Mouse (Mus musculus) ES-Bruce4 (cell line): ENCODE data around the gene Psmg1.

Source experiments
- CTCF ChIP-seq: IDR thresholded peaks from one replicate; pipeline ENCODE4 v1.8.1; 2011; ENCODE audit warnings: low read depth, low read length
- EP300 ChIP-seq: IDR thresholded peaks from 2 replicates; pipeline ENCODE4 v1.6.1; 2011; ENCODE audit warnings: low read depth, low read length; ENCODE audit not compliant: insufficient read depth
- POLR2A ChIP-seq: IDR thresholded peaks from one replicate; pipeline ENCODE4 v1.8.1; 2011; ENCODE audit warnings: low read length; ENCODE audit not compliant: insufficient read depth

GRCm38 (mm10) chr16:95964427-95965023 lies 26.2 kb downstream of the Psmg1 start:
- TF ChIP-seq POLR2A, result no peak
- TF ChIP-seq CTCF, result peak; percentile 8
- TF ChIP-seq EP300, result no peak
